Mouse (Mus musculus) testis, adult 2 months (tissue): ENCODE measurements at regions not wholly inside any gene's neighbourhood (a gene's known extent, or its start where the extent isn't known, plus 50 kb on each side); places are given as distances from the start of the nearest gene placed in this dataset.

Experiments
- H3K27ac ChIP-seq: fragments of 200-500 bp; 2 replicates; pipeline ENCODE4 v1.5.1; 2012; ENCODE audit warnings: low read depth, low read length; ENCODE audit not compliant: control insufficient read depth, insufficient read depth
- H3K27me3 ChIP-seq: fragments of 200-500 bp; 2 replicates; pipeline ENCODE4 v1.6.1; 2012; ENCODE audit warnings: mild to moderate bottlenecking, low read length, moderate library complexity; ENCODE audit not compliant: control insufficient read depth, insufficient read depth
- H3K36me3 ChIP-seq: fragments of 200-500 bp; 2 replicates; pipeline ENCODE4 v1.6.1; 2012; ENCODE audit warnings: mild to moderate bottlenecking, low read length; ENCODE audit not compliant: control insufficient read depth, insufficient read depth
- H3K4me1 ChIP-seq: fragments of 200-500 bp; 2 replicates; pipeline ENCODE4 v1.6.1; 2012; ENCODE audit warnings: low read length; ENCODE audit not compliant: control insufficient read depth, insufficient read depth
- H3K4me3 ChIP-seq: fragments of 200-500 bp; 2 replicates; pipeline ENCODE4 v1.5.1; 2012; ENCODE audit warnings: low read depth, mild to moderate bottlenecking, low read length, moderate library complexity, mixed read lengths; ENCODE audit not compliant: control insufficient read depth
- CTCF ChIP-seq: fragments of 200-500 bp; IDR thresholded peaks from 2 replicates; pipeline ENCODE4 v1.5.1; 2012; ENCODE audit warnings: low read depth, mild to moderate bottlenecking, inconsistent platforms, low read length, moderate library complexity; ENCODE audit not compliant: control insufficient read depth, insufficient read depth, insufficient replicate concordance
- POLR2A ChIP-seq: fragments of 200-500 bp; IDR thresholded peaks from 2 replicates; pipeline ENCODE4 v1.6.1; 2012; ENCODE audit warnings: low read depth, mild to moderate bottlenecking, inconsistent platforms, low read length, moderate library complexity; ENCODE audit not compliant: control insufficient read depth

- H3K36me3 ChIP-seq, result no peaks in the 10 kb centered on the region
Measured at GRCm38 (mm10) chr8:88033054-88033453, 73.7 kb upstream of the Zfp423 start.

GRCm38 (mm10) chr8:88024496-88024895, 65.1 kb upstream of the Zfp423 start:
- no peak for TF ChIP-seq POLR2A
- TF ChIP-seq CTCF, result no peak
- H3K27me3 ChIP-seq, result no peaks in the 10 kb centered on the region
- no peaks in the 10 kb centered on the region for H3K36me3 ChIP-seq
- no peak overlapping the region for H3K27ac ChIP-seq
- no peak overlapping the region for H3K4me3 ChIP-seq
- H3K4me1 ChIP-seq, result no peaks in the 10 kb centered on the region

More at GRCm38 (mm10) chr8:88033054-88033453, 73.7 kb upstream of the Zfp423 start:
- TF ChIP-seq POLR2A (no peak), CTCF (peak; percentile 75; the same call in 1 of the 2 replicates)
- H3K27ac ChIP-seq, result no peak overlapping the region
- no peaks in the 10 kb centered on the region for H3K4me1 ChIP-seq
- H3K27me3 ChIP-seq, result no peaks in the 10 kb centered on the region
- H3K4me3 ChIP-seq, result no peak overlapping the region

- Histone ChIP-seq H3K36me3 (no peaks in the 10 kb centered on the region), H3K4me1 (no peaks in the 10 kb centered on the region), H3K27me3 (no peaks in the 10 kb centered on the region), H3K27ac (no peak overlapping the region), H3K4me3 (no peak overlapping the region)
- TF ChIP-seq POLR2A (no peak), CTCF (0 out of 2 replicates have a peak, but pooled peaks have one; percentile 17)
Measured at GRCm38 (mm10) chr8:88023423-88023822, 64.0 kb upstream of the Zfp423 start.

GRCm38 (mm10) chr8:88022776-88023385, 63.5 kb upstream of the Zfp423 start:
- no peak for TF ChIP-seq POLR2A
- no peak for TF ChIP-seq CTCF

GRCm38 (mm10) chr8:88019243-88020115, 60.1 kb upstream of the Zfp423 start:
- no peaks in the 10 kb centered on the region for H3K36me3 ChIP-seq
- H3K27me3 ChIP-seq, result no peaks in the 10 kb centered on the region
- no peak for TF ChIP-seq POLR2A
- TF ChIP-seq CTCF, result no peak
- no peak overlapping the region for H3K27ac ChIP-seq
- no peaks in the 10 kb centered on the region; the same call in 1 of the 2 replicates for H3K4me1 ChIP-seq
- no peak overlapping the region for H3K4me3 ChIP-seq

More at GRCm38 (mm10) chr8:88022776-88023385, 63.5 kb upstream of the Zfp423 start:
- Histone ChIP-seq H3K4me1 (no peaks in the 10 kb centered on the region), H3K36me3 (no peaks in the 10 kb centered on the region), H3K27ac (no peak overlapping the region), H3K4me3 (no peak overlapping the region), H3K27me3 (no peaks in the 10 kb centered on the region)

GRCm38 (mm10) chr8:88018494-88018893, 59.1 kb upstream of the Zfp423 start:
- Histone ChIP-seq H3K27me3 (no peaks in the 10 kb centered on the region), H3K4me3 (no peak overlapping the region), H3K4me1 (no peaks in the 10 kb centered on the region; the same call in 1 of the 2 replicates), H3K27ac (no peak overlapping the region), H3K36me3 (no peaks in the 10 kb centered on the region)
- TF ChIP-seq CTCF (no peak), POLR2A (no peak)

GRCm38 (mm10) chr8:88012177-88012825, 52.9 kb upstream of the Zfp423 start:
- Histone ChIP-seq H3K27ac (no peak overlapping the region), H3K27me3 (no peaks in the 10 kb centered on the region), H3K4me3 (no peak overlapping the region), H3K36me3 (no peaks in the 10 kb centered on the region), H3K4me1 (no peaks in the 10 kb centered on the region; the same call in 1 of the 2 replicates)
- TF ChIP-seq CTCF (no peak), POLR2A (no peak)
